Mouse (Mus musculus) thymus, postnatal 0 days (tissue): Measurements from ENCODE around the gene Zfp637. TPM values are rescaled to one million over a fixed set of nuclear protein-coding genes. Genes with fewer than 3 reads are reported as not detected.

ENCODE experiments used
- polyA plus RNA-seq: library from polyadenylated mRNA; unstranded; fragments of >200 nt; fragmentation: Nextera tagmentation; extraction: Ambion mirVana; gene quantifications from 2 replicates; pipeline ENCODE4 v1.2.1, GENCODE M21; 2015

The Zfp637 gene
- polyA plus RNA-seq, 1 experiment from 2014 or later, result 80.9 TPM

Other genes starting within 250 kb of the Zfp637 start
- gene Zfp239, start 20.9 kb downstream of the Zfp637 start, polyA plus RNA-seq, result 6.3 and 7.0 TPM in 2 replicates
- gene Hnrnpf, start 59.1 kb downstream of the Zfp637 start, polyA plus RNA-seq, result 1,040 and 1,096 TPM in 2 replicates
- 2.3 TPM in 2 replicates for gene Fxyd4, start 96.5 kb downstream of the Zfp637 start, polyA plus RNA-seq
- 0.18 and 0.39 TPM in 2 replicates for gene Rasgef1a, start 170.3 kb downstream of the Zfp637 start, polyA plus RNA-seq